Mouse (Mus musculus): ENCODE measurements around the gene Boc. TPM values are rescaled to one million over a fixed set of nuclear protein-coding genes. Genes with fewer than 3 reads are reported as not detected.

Gene Boc
- total and polyA plus RNA-seq, 3 experiments = 3.5 to 5.6 (median 4.2) TPM

DNA sequence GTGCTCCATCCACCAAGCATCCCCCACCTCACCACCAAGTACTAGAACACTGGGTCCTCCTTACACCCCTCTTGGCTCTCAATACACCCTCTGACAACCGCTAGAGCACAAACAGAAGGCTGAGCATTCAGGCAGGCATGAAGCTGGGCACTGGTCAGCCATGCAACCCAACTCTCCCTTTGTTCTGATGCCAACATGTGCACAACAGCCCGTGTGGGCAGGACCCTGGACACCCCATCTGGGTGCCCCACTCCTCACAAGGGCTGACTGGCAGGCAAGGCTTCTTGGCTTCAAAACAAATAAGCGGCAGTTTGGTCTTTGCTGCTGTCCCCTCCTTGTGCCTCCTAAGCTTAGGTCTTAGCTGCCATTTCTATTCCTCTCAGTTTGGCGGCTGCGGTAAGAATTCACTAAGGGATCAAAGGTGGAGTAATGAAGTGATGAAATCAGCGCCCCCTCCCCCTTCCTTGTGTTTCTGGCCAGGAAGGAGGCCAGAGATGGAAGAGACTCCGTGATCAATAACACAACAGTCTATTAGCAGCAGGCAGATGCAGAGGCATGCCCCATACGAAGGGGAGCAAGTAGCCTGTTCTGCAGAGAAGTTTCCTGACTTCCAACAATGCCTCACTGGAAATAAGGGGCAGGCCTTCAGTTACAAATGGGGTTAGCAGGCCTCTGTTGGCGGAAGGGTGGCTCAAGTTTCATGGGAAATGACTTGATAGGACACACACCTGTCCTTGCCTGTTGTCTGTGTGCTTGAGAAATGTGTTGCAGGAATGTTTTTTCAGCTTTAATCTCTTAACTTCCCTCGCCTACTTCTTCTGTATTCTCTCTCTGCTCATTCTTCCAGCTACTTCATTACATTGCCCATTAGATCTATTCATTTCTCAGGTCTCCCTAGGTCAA, 51.4 kb downstream of the Boc start:
- no peak for DNase-seq
- no peaks in the 10 kb centered on the region for H3K36me3 ChIP-seq (ENCODE audit: control insufficient read depth, insufficient read depth, low read length)
- 0 out of 2 replicates have a peak, but pooled peaks cover 2% of the 10 kb centered on the region for H3K4me1 ChIP-seq (ENCODE audit: control insufficient read depth, insufficient read depth, low read length)
- H3K27me3 ChIP-seq (ENCODE audit: control insufficient read depth, insufficient read depth, low read length) = no peaks in the 10 kb centered on the region; the same call in 1 of the 2 replicates
- no peak overlapping the region for H3K27ac ChIP-seq
- TF ChIP-seq CTCF (IDR thresholded peaks at IDR 0.05) = no peak
- TF ChIP-seq POLR2A (IDR thresholded peaks at IDR 0.05; ENCODE audit: insufficient read depth, low read depth, low read length) = no peak
- TF ChIP-seq EP300 (IDR thresholded peaks at IDR 0.05; ENCODE audit: insufficient read depth, low read depth, low read length) = no peak
- WGBS = 83% methylated on average over 10 of the region's 10 CpGs
- intact Hi-C loops (cut with DNase I) = loop anchor here (5.0 kb wide), 1 partner anchor 50 kb away; the partner anchor contains the start of gene Boc
- H3K79me2 ChIP-seq (replicated peaks; ENCODE audit: control insufficient read depth, insufficient read depth, low read length) = no peaks in the 10 kb centered on the region
- no peak overlapping the region for H3K4me3 ChIP-seq
- no peak overlapping the region for H3K9ac ChIP-seq (ENCODE audit: low read depth, low read length)

DNA sequence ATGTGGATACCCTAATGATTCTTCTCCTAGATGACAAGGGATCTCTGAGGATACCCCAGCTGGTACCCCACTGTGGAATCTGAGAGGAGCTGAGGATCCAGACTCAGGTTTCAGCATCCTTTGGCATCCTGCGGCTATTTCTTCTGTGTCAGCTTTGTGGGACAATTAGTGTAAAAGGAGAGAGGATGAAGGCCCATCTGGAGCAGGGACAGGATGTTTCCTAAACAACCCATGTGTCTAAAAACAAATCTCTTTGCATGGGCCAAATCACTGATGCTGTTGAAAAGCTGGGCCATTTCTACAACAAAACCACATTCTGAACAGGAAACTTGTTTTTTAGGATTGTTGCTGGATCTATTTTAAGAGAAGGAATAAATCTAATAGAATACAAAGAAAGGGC, 53.5 kb downstream of the Boc start:
- no peaks in the 10 kb centered on the region; the same call in 1 of the 2 replicates for H3K27me3 ChIP-seq (ENCODE audit: control insufficient read depth, insufficient read depth, low read length)
- H3K79me2 ChIP-seq (replicated peaks; ENCODE audit: control insufficient read depth, insufficient read depth, low read length) = no peaks in the 10 kb centered on the region
- TF ChIP-seq EP300 (IDR thresholded peaks at IDR 0.05; ENCODE audit: insufficient read depth, low read depth, low read length) (no peak), CTCF (IDR thresholded peaks at IDR 0.05) (no peak), POLR2A (IDR thresholded peaks at IDR 0.05; ENCODE audit: insufficient read depth, low read depth, low read length) (no peak)
- no peak overlapping the region for H3K4me3 ChIP-seq
- no peak for DNase-seq
- 89% methylated on average over 1 of the region's 1 CpGs for WGBS
- intact Hi-C loops (cut with DNase I) = loop anchor here (5.0 kb wide), 1 partner anchor 52 kb away; the partner anchor contains the start of gene Boc
- H3K9ac ChIP-seq (ENCODE audit: low read depth, low read length) = no peak overlapping the region
- H3K4me1 ChIP-seq (ENCODE audit: control insufficient read depth, insufficient read depth, low read length) = 0 out of 2 replicates have a peak, but pooled peaks cover 2% of the 10 kb centered on the region
- H3K36me3 ChIP-seq (ENCODE audit: control insufficient read depth, insufficient read depth, low read length) = no peaks in the 10 kb centered on the region
- H3K27ac ChIP-seq = no peak overlapping the region

DNA sequence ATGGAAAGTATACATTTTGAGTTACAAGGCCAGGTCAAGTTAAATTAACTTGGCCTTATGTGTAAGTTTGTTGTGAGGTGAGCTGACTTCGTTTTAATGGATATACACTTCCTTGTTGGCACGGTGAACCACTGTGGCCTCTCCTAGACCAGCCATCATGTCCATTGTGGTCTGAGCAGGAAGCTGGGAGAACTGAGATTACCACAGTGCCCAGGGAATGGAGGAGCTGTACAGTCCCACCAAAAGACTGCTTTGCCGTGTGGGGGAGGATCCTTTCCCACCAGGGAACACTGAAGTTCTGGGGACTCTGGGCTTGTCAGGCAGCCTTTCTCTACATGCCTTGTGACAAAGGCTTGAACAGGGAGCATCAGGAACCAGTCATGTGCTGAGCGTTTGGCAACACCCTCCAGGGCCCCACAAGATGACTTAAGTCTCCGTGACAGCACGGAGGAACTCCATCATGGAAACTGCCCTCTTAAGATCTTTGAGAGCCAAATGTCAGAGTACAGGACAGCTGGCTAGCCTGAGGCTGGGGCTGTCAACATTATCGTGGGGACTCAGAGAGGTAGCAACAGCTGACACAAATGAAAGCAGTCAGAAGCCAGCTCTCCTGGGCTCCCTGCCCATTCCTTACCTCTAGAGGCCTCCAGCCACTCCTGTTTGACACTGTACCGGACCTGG, 55.7 kb downstream of the Boc start:
- TF ChIP-seq EP300 (IDR thresholded peaks at IDR 0.05; ENCODE audit: insufficient read depth, low read depth, low read length) (no peak), POLR2A (IDR thresholded peaks at IDR 0.05; ENCODE audit: insufficient read depth, low read depth, low read length) (no peak), CTCF (IDR thresholded peaks at IDR 0.05) (no peak)
- H3K27me3 ChIP-seq (ENCODE audit: control insufficient read depth, insufficient read depth, low read length) = no peaks in the 10 kb centered on the region
- H3K4me3 ChIP-seq = no peak overlapping the region
- no peaks in the 10 kb centered on the region; the same call in 1 of the 2 replicates for H3K36me3 ChIP-seq (ENCODE audit: control insufficient read depth, insufficient read depth, low read length)
- no peak overlapping the region for H3K9ac ChIP-seq (ENCODE audit: low read depth, low read length)
- DNase-seq = peak in 1 of 2 experiments; percentile 46
- intact Hi-C loops (cut with DNase I) = no loop called here
- H3K79me2 ChIP-seq (replicated peaks; ENCODE audit: control insufficient read depth, insufficient read depth, low read length) = no peaks in the 10 kb centered on the region
- 22% methylated on average over 8 of the region's 8 CpGs for WGBS
- no peak overlapping the region; the same call in 1 of the 2 replicates for H3K27ac ChIP-seq
- 0 out of 2 replicates have a peak, but pooled peaks cover 2% of the 10 kb centered on the region for H3K4me1 ChIP-seq (ENCODE audit: control insufficient read depth, insufficient read depth, low read length)

DNA sequence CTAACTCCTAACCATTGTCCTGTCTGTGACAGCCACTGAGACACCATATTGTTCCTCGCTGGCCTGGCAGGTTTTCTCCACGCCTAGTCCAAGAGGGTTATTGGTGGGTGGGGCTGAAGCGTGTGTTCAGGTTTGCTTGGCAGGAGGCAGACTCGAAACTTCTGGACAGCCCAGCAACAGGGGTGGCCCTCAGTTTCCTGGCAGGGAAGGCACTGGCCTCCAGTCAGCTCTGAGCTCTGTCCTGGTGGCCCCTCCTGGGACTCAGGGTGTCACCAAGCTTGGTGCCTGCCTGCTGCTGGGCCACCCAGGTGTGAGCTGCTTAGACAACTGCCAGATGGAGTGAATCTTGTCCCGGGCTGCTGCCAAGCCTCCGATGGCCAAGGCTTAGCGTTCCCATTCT, 56.4 kb downstream of the Boc start:
- intact Hi-C loops (cut with DNase I) = no loop called here
- DNase-seq = peak; percentile 33 to 53
- Histone ChIP-seq H3K79me2 (replicated peaks; ENCODE audit: control insufficient read depth, insufficient read depth, low read length) (no peaks in the 10 kb centered on the region), H3K4me3 (no peak overlapping the region), H3K36me3 (ENCODE audit: control insufficient read depth, insufficient read depth, low read length) (no peaks in the 10 kb centered on the region; the same call in 1 of the 2 replicates), H3K27me3 (ENCODE audit: control insufficient read depth, insufficient read depth, low read length) (no peaks in the 10 kb centered on the region), H3K9ac (ENCODE audit: low read depth, low read length) (no peak overlapping the region), H3K27ac (no peak overlapping the region), H3K4me1 (ENCODE audit: control insufficient read depth, insufficient read depth, low read length) (0 out of 2 replicates have a peak, but pooled peaks cover 2% of the 10 kb centered on the region)
- TF ChIP-seq CTCF (IDR thresholded peaks at IDR 0.05) (no peak), EP300 (IDR thresholded peaks at IDR 0.05; ENCODE audit: insufficient read depth, low read depth, low read length) (no peak), POLR2A (IDR thresholded peaks at IDR 0.05; ENCODE audit: insufficient read depth, low read depth, low read length) (no peak)
- WGBS = 56% methylated on average over 7 of the region's 7 CpGs

DNA sequence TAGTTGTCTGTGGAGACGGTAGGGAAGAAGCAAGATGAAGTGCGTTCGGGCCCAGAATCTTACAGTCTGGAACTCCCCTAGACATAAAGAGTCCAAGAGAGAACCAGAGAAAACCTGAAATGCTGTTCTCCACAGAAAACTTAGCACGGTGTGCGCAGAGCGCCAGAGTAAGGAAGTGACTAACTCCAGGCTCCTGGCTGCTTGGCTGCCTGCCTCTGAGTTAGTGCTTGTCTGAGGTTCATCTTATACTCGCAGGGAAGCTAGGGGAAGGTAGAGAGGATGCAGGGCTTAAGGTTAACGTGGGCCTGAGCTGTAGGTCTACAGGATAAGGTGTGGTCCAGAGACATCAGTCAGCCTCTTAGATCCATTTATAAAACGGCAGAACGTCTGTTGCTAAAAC, 56.9 kb downstream of the Boc start:
- Histone ChIP-seq H3K36me3 (ENCODE audit: control insufficient read depth, insufficient read depth, low read length) (no peaks in the 10 kb centered on the region; the same call in 1 of the 2 replicates), H3K4me3 (no peak overlapping the region), H3K79me2 (replicated peaks; ENCODE audit: control insufficient read depth, insufficient read depth, low read length) (no peaks in the 10 kb centered on the region), H3K9ac (ENCODE audit: low read depth, low read length) (no peak overlapping the region), H3K27me3 (ENCODE audit: control insufficient read depth, insufficient read depth, low read length) (no peaks in the 10 kb centered on the region), H3K4me1 (ENCODE audit: control insufficient read depth, insufficient read depth, low read length) (0 out of 2 replicates have a peak, but pooled peaks cover 2% of the 10 kb centered on the region), H3K27ac (no peak overlapping the region)
- intact Hi-C loops (cut with DNase I) = no loop called here
- no peak for DNase-seq
- WGBS = 85% methylated on average over 10 of the region's 10 CpGs
- TF ChIP-seq CTCF (IDR thresholded peaks at IDR 0.05) = no peak
- no peak for TF ChIP-seq EP300 (IDR thresholded peaks at IDR 0.05; ENCODE audit: insufficient read depth, low read depth, low read length)
- no peak for TF ChIP-seq POLR2A (IDR thresholded peaks at IDR 0.05; ENCODE audit: insufficient read depth, low read depth, low read length)

Data from heart, adult 2 months (tissue).